Mouse (Mus musculus): ENCODE measurements around the gene Tead1. TPM values are rescaled to one million over a fixed set of nuclear protein-coding genes. Genes with fewer than 3 reads are reported as not detected.

Tead1 gene
- polyA plus RNA-seq, 1 experiment = 18.8 TPM

GRCm38 (mm10) chr7:112750101-112750500 lies 71.0 kb downstream of the Tead1 start:
- Histone ChIP-seq H3K79me2 (ENCODE audit: control insufficient read depth, insufficient read depth) (peaks cover 100% of the 10 kb centered on the region), H3ac (ENCODE audit: control insufficient read depth, insufficient read length) (no peak overlapping the region), H3K36me3 (ENCODE audit: control insufficient read depth, insufficient read depth) (no peaks in the 10 kb centered on the region), H3K27me3 (ENCODE audit: control insufficient read depth, insufficient read depth, insufficient read length) (no peaks in the 10 kb centered on the region), H3K4me2 (ENCODE audit: low read depth) (no peak overlapping the region), H3K4me3 (no peak overlapping the region)
- no peak for TF ChIP-seq MYOG (IDR thresholded peaks at IDR 0.05; ENCODE audit: control insufficient read depth in 1 of 3, insufficient read depth in 1 of 3, insufficient read length in 2 of 3, low read depth in 2 of 3)
- no peak for TF ChIP-seq POLR2A (IDR thresholded peaks at IDR 0.05; ENCODE audit: insufficient read length, low read depth)
- no peak for TF ChIP-seq USF1 (IDR thresholded peaks at IDR 0.05; ENCODE audit: low read depth)
- TF ChIP-seq MYOD1 (IDR thresholded peaks at IDR 0.05; ENCODE audit: control insufficient read depth in 1 of 3, insufficient read length in 2 of 3, low read depth in 2 of 3) = no peak
- no peak for TF ChIP-seq CEBPB (IDR thresholded peaks at IDR 0.05; ENCODE audit: insufficient read depth, poor library complexity, severe bottlenecking)
- no peak for TF ChIP-seq REST (IDR thresholded peaks at IDR 0.05; ENCODE audit: insufficient read depth, insufficient read length)
- no peak for TF ChIP-seq TCF3 (IDR thresholded peaks at IDR 0.05; ENCODE audit: insufficient read length, low read depth)
- no peak for TF ChIP-seq TCF12 (IDR thresholded peaks at IDR 0.05; ENCODE audit: insufficient read depth, poor library complexity, severe bottlenecking)
- TF ChIP-seq MAX (IDR thresholded peaks at IDR 0.05; ENCODE audit: low read depth) = no peak
- no peak for TF ChIP-seq POLR2AphosphoS2 (IDR thresholded peaks at IDR 0.05; ENCODE audit: insufficient read length, low read depth)
- TF ChIP-seq E2F4 (IDR thresholded peaks at IDR 0.05; ENCODE audit: insufficient read depth) = no peak

- H3K36me3 ChIP-seq (ENCODE audit: control insufficient read depth, insufficient read depth) = no peaks in the 10 kb centered on the region
- no peak overlapping the region for H3K4me2 ChIP-seq (ENCODE audit: low read depth)
- TF ChIP-seq REST (IDR thresholded peaks at IDR 0.05; ENCODE audit: insufficient read depth, insufficient read length) = no peak
- TF ChIP-seq POLR2AphosphoS2 (IDR thresholded peaks at IDR 0.05; ENCODE audit: insufficient read length, low read depth) = no peak
- peak in 1 of 3 experiments; percentile 18 for TF ChIP-seq MYOD1 (IDR thresholded peaks at IDR 0.05; ENCODE audit: control insufficient read depth in 1 of 3, insufficient read length in 2 of 3, low read depth in 2 of 3)
- peak in 1 of 3 experiments; percentile 11 for TF ChIP-seq MYOG (IDR thresholded peaks at IDR 0.05; ENCODE audit: control insufficient read depth in 1 of 3, insufficient read depth in 1 of 3, insufficient read length in 2 of 3, low read depth in 2 of 3)
- TF ChIP-seq SRF (IDR thresholded peaks at IDR 0.05; ENCODE audit: control insufficient read depth, insufficient read length, low read depth) = no peak
- no peak for TF ChIP-seq USF1 (IDR thresholded peaks at IDR 0.05; ENCODE audit: low read depth)
- TF ChIP-seq CEBPB (IDR thresholded peaks at IDR 0.05; ENCODE audit: insufficient read depth, poor library complexity, severe bottlenecking) = no peak
- no peak overlapping the region for H3K4me3 ChIP-seq
- no peak overlapping the region for H3ac ChIP-seq (ENCODE audit: control insufficient read depth, insufficient read length)
- H3K79me2 ChIP-seq (ENCODE audit: control insufficient read depth, insufficient read depth) = peaks cover 98% of the 10 kb centered on the region
- H3K27me3 ChIP-seq (ENCODE audit: control insufficient read depth, insufficient read depth, insufficient read length) = no peaks in the 10 kb centered on the region
Observed at GRCm38 (mm10) chr7:112752311-112752710, 73.2 kb downstream of the Tead1 start.

GRCm38 (mm10) chr7:112753314-112753713 lies 74.2 kb downstream of the Tead1 start:
- TF ChIP-seq SRF (IDR thresholded peaks at IDR 0.05; ENCODE audit: control insufficient read depth, insufficient read length, low read depth) (no peak), MAX (IDR thresholded peaks at IDR 0.05; ENCODE audit: low read depth) (no peak), USF1 (IDR thresholded peaks at IDR 0.05; ENCODE audit: low read depth) (no peak), POLR2AphosphoS2 (IDR thresholded peaks at IDR 0.05; ENCODE audit: insufficient read length, low read depth) (no peak), E2F4 (IDR thresholded peaks at IDR 0.05; ENCODE audit: insufficient read depth) (no peak)
- Histone ChIP-seq H3K4me2 (ENCODE audit: low read depth) (no peak overlapping the region), H3K36me3 (ENCODE audit: control insufficient read depth, insufficient read depth) (no peaks in the 10 kb centered on the region), H3K4me3 (no peak overlapping the region), H3K27me3 (ENCODE audit: control insufficient read depth, insufficient read depth, insufficient read length) (no peaks in the 10 kb centered on the region), H3K79me2 (ENCODE audit: control insufficient read depth, insufficient read depth) (peaks cover 98% of the 10 kb centered on the region), H3ac (ENCODE audit: control insufficient read depth, insufficient read length) (no peak overlapping the region)

GRCm38 (mm10) chr7:112759359-112759975 lies 80.3 kb downstream of the Tead1 start:
- H3K4me2 ChIP-seq (ENCODE audit: low read depth) = no peak overlapping the region

GRCm38 (mm10) chr7:112760293-112760692 lies 81.2 kb downstream of the Tead1 start:
- Histone ChIP-seq H3ac (ENCODE audit: control insufficient read depth, insufficient read length) (no peak overlapping the region), H3K4me2 (ENCODE audit: low read depth) (peak overlapping the region; percentile 65), H3K36me3 (ENCODE audit: control insufficient read depth, insufficient read depth) (no peaks in the 10 kb centered on the region), H3K27me3 (ENCODE audit: control insufficient read depth, insufficient read depth, insufficient read length) (no peaks in the 10 kb centered on the region), H3K79me2 (ENCODE audit: control insufficient read depth, insufficient read depth) (peaks cover 78% of the 10 kb centered on the region), H3K4me3 (no peak overlapping the region)
- TF ChIP-seq POLR2AphosphoS2 (IDR thresholded peaks at IDR 0.05; ENCODE audit: insufficient read length, low read depth) (no peak), POLR2A (IDR thresholded peaks at IDR 0.05; ENCODE audit: insufficient read length, low read depth) (no peak), REST (IDR thresholded peaks at IDR 0.05; ENCODE audit: insufficient read depth, insufficient read length) (no peak), TCF12 (IDR thresholded peaks at IDR 0.05; ENCODE audit: insufficient read depth, poor library complexity, severe bottlenecking) (no peak), SRF (IDR thresholded peaks at IDR 0.05; ENCODE audit: control insufficient read depth, insufficient read length, low read depth) (no peak), TCF3 (IDR thresholded peaks at IDR 0.05; ENCODE audit: insufficient read length, low read depth) (no peak), MAX (IDR thresholded peaks at IDR 0.05; ENCODE audit: low read depth) (no peak), MYOG (IDR thresholded peaks at IDR 0.05; ENCODE audit: control insufficient read depth in 1 of 3, insufficient read depth in 1 of 3, insufficient read length in 2 of 3, low read depth in 2 of 3) (no peak), CEBPB (IDR thresholded peaks at IDR 0.05; ENCODE audit: insufficient read depth, poor library complexity, severe bottlenecking) (no peak), MYOD1 (IDR thresholded peaks at IDR 0.05; ENCODE audit: control insufficient read depth in 1 of 3, insufficient read length in 2 of 3, low read depth in 2 of 3) (no peak), E2F4 (IDR thresholded peaks at IDR 0.05; ENCODE audit: insufficient read depth) (no peak), USF1 (IDR thresholded peaks at IDR 0.05; ENCODE audit: low read depth) (no peak)

More at GRCm38 (mm10) chr7:112759359-112759975, 80.3 kb downstream of the Tead1 start:
- Histone ChIP-seq H3K27me3 (ENCODE audit: control insufficient read depth, insufficient read depth, insufficient read length) (no peaks in the 10 kb centered on the region), H3K4me3 (no peak overlapping the region), H3K79me2 (ENCODE audit: control insufficient read depth, insufficient read depth) (peaks cover 78% of the 10 kb centered on the region), H3ac (ENCODE audit: control insufficient read depth, insufficient read length) (no peak overlapping the region), H3K36me3 (ENCODE audit: control insufficient read depth, insufficient read depth) (no peaks in the 10 kb centered on the region)
- TF ChIP-seq REST (IDR thresholded peaks at IDR 0.05; ENCODE audit: insufficient read depth, insufficient read length) = no peak
- TF ChIP-seq TCF3 (IDR thresholded peaks at IDR 0.05; ENCODE audit: insufficient read length, low read depth) = no peak
- TF ChIP-seq CEBPB (IDR thresholded peaks at IDR 0.05; ENCODE audit: insufficient read depth, poor library complexity, severe bottlenecking) = no peak

Measured in myocyte (in vitro differentiated cells).